Mouse (Mus musculus) intestine, embryonic 16.5 days (tissue): ENCODE data around the gene Tmem198. TPM values are rescaled to one million over a fixed set of nuclear protein-coding genes. Genes with fewer than 3 reads are reported as not detected.

ENCODE experiments used
- ATAC-seq: fragments of 200-750 bp; cut with Nextera tagmentation; 2 replicates; pipeline ENCODE4 v1.8.0; 2017; ENCODE audit warnings: moderate TSS enrichment, moderate library complexity
- H3K27ac ChIP-seq: fragments of 300-500 bp; sonication (generic); 2 replicates; pipeline ENCODE4 v1.5.1; 2014; ENCODE audit warnings: mild to moderate bottlenecking, low read length
- H3K27me3 ChIP-seq: fragments of 300-500 bp; sonication (generic); replicated peaks from 2 replicates; pipeline ENCODE4 v1.6.1; 2014; ENCODE audit warnings: low read length, control low read depth, mixed read lengths; ENCODE audit not compliant: control insufficient read depth, insufficient read depth
- H3K36me3 ChIP-seq: fragments of 300-500 bp; sonication (generic); 2 replicates; pipeline ENCODE4 v1.6.1; 2014; ENCODE audit warnings: low read length, control low read depth; ENCODE audit not compliant: control insufficient read depth, insufficient read depth
- H3K4me1 ChIP-seq: fragments of 300-500 bp; sonication (generic); 2 replicates; pipeline ENCODE4 v1.6.1; 2014; ENCODE audit warnings: low read length, control low read depth, mixed read lengths; ENCODE audit not compliant: control insufficient read depth, insufficient read depth
- H3K4me2 ChIP-seq: fragments of 300-500 bp; sonication (generic); 2 replicates; pipeline ENCODE4 v1.6.1; 2014; ENCODE audit warnings: low read depth, low read length, control low read depth
- H3K4me3 ChIP-seq: fragments of 300-500 bp; sonication (generic); 2 replicates; pipeline ENCODE4 v1.5.1; 2014; ENCODE audit warnings: mild to moderate bottlenecking, low read length
- H3K9ac ChIP-seq: fragments of 300-500 bp; sonication (generic); 2 replicates; pipeline ENCODE4 v1.6.1; 2014; ENCODE audit warnings: low read depth, low read length
- H3K9me3 ChIP-seq: fragments of 300-500 bp; sonication (generic); 2 replicates; pipeline ENCODE4 v1.6.1; 2016; ENCODE audit warnings: low read length, control low read depth; ENCODE audit not compliant: control insufficient read depth
- WGBS: fragments of 180-500 bp; shearing (Covaris S2); extraction: QIAGEN DNeasy Blood & Tissue Kit; methylation state at CpG from one replicate; pipeline ENCODE4 v1.1.7; 2014; 5-methylcytosine and 5-hydroxymethylcytosine counted together
- polyA plus RNA-seq: library from polyadenylated mRNA; unstranded; fragments of >200 nt; fragmentation: Nextera tagmentation; extraction: Ambion mirVana; gene quantifications from 2 replicates; pipeline ENCODE4 v1.2.1, GENCODE M21; 2015

The Tmem198 gene
- polyA plus RNA-seq, 1 experiment from 2014 or later = 1.5 TPM

- Histone ChIP-seq H3K4me1 (peaks cover 44% of the 10 kb centered on the region), H3K27me3 (peaks cover 60% of the 10 kb centered on the region), H3K36me3 (no peaks in the 10 kb centered on the region), H3K9me3 (no peaks in the 10 kb centered on the region), H3K4me3 (peak within 1 kb of the TSS; percentile 26), H3K27ac (no peak within 1 kb of the TSS), H3K4me2 (peak within 1 kb of the TSS; percentile 47), H3K9ac (peak within 1 kb of the TSS; percentile 54)
- ATAC-seq = no peak
- 2% methylated on average over 35 of the region's 35 CpGs for WGBS
Measured at GRCm38 (mm10) chr1:75450314-75451005, 28.9 kb upstream of the Tmem198 start, which contains the start of gene Asic4. Gene Asic4, plus strand, starts transcription at chr1:75450436.

GRCm38 (mm10) chr1:75451900-75452299 is 27.4 kb upstream of the Tmem198 start:
- Histone ChIP-seq H3K9ac (no peak overlapping the region), H3K27ac (no peak overlapping the region), H3K4me2 (no peak overlapping the region), H3K4me3 (no peak overlapping the region), H3K9me3 (no peaks in the 10 kb centered on the region), H3K36me3 (no peaks in the 10 kb centered on the region), H3K27me3 (peaks cover 59% of the 10 kb centered on the region), H3K4me1 (peaks cover 33% of the 10 kb centered on the region)
- no peak for ATAC-seq
- WGBS = 65% methylated on average over 5 of the region's 5 CpGs

- no peaks in the 10 kb centered on the region for H3K9me3 ChIP-seq
- 81% methylated on average over 3 of the region's 3 CpGs for WGBS
- H3K27ac ChIP-seq = no peak overlapping the region
- no peaks in the 10 kb centered on the region for H3K36me3 ChIP-seq
- no peak overlapping the region for H3K9ac ChIP-seq
- H3K27me3 ChIP-seq = peaks cover 38% of the 10 kb centered on the region
- H3K4me3 ChIP-seq = no peak overlapping the region
- ATAC-seq = no peak
- H3K4me1 ChIP-seq = peaks cover 25% of the 10 kb centered on the region
- no peak overlapping the region for H3K4me2 ChIP-seq
Measured at GRCm38 (mm10) chr1:75455433-75455832, 23.9 kb upstream of the Tmem198 start.

GRCm38 (mm10) chr1:75455948-75456347 is 23.4 kb upstream of the Tmem198 start:
- H3K27ac ChIP-seq = no peak overlapping the region
- no peak overlapping the region for H3K4me3 ChIP-seq
- peaks cover 19% of the 10 kb centered on the region for H3K4me1 ChIP-seq
- peaks cover 33% of the 10 kb centered on the region for H3K27me3 ChIP-seq
- H3K36me3 ChIP-seq = no peaks in the 10 kb centered on the region
- ATAC-seq = no peak
- 44% methylated on average over 5 of the region's 5 CpGs for WGBS
- H3K4me2 ChIP-seq = no peak overlapping the region
- no peaks in the 10 kb centered on the region for H3K9me3 ChIP-seq
- H3K9ac ChIP-seq = no peak overlapping the region

- WGBS = 20% methylated on average over 14 of the region's 14 CpGs
- no peak for ATAC-seq
- Histone ChIP-seq H3K36me3 (no peaks in the 10 kb centered on the region), H3K9me3 (no peaks in the 10 kb centered on the region), H3K4me2 (no peak overlapping the region), H3K4me1 (peaks cover 19% of the 10 kb centered on the region), H3K27ac (no peak overlapping the region), H3K9ac (no peak overlapping the region), H3K27me3 (peaks cover 25% of the 10 kb centered on the region), H3K4me3 (no peak overlapping the region)
Measured at GRCm38 (mm10) chr1:75456746-75457564, 22.4 kb upstream of the Tmem198 start.

- Histone ChIP-seq H3K9ac (no peak overlapping the region), H3K4me2 (peak overlapping the region; percentile 63; the same call in 1 of the 2 replicates), H3K9me3 (no peaks in the 10 kb centered on the region), H3K27ac (peak overlapping the region; percentile 70), H3K27me3 (peaks cover 18% of the 10 kb centered on the region), H3K4me1 (peaks cover 19% of the 10 kb centered on the region), H3K4me3 (no peak overlapping the region), H3K36me3 (no peaks in the 10 kb centered on the region)
- ATAC-seq = peak; percentile 35; the same call in 1 of the 2 replicates
- 6% methylated on average over 7 of the region's 10 CpGs for WGBS
Measured at GRCm38 (mm10) chr1:75457710-75458024, 21.7 kb upstream of the Tmem198 start.

- peak; percentile 70 for ATAC-seq
- peak overlapping the region; percentile 64 for H3K9ac ChIP-seq
- peak overlapping the region; percentile 63 for H3K4me2 ChIP-seq
- peak overlapping the region; percentile 70 for H3K27ac ChIP-seq
- H3K4me1 ChIP-seq = peaks cover 19% of the 10 kb centered on the region
- no peaks in the 10 kb centered on the region for H3K36me3 ChIP-seq
- H3K4me3 ChIP-seq = peak overlapping the region; percentile 42
- 4% methylated on average over 38 of the region's 42 CpGs for WGBS
- H3K27me3 ChIP-seq = peaks cover 15% of the 10 kb centered on the region; the same call in 1 of the 2 replicates
- no peaks in the 10 kb centered on the region for H3K9me3 ChIP-seq
Measured at GRCm38 (mm10) chr1:75458025-75458788, 21.1 kb upstream of the Tmem198 start.

GRCm38 (mm10) chr1:75458789-75459684 is 20.3 kb upstream of the Tmem198 start:
- Histone ChIP-seq H3K9me3 (no peaks in the 10 kb centered on the region), H3K4me3 (peak overlapping the region; percentile 42), H3K36me3 (no peaks in the 10 kb centered on the region), H3K9ac (peak overlapping the region; percentile 64), H3K27ac (peak overlapping the region; percentile 70), H3K4me1 (peaks cover 19% of the 10 kb centered on the region), H3K27me3 (peaks cover 15% of the 10 kb centered on the region; the same call in 1 of the 2 replicates), H3K4me2 (peak overlapping the region; percentile 63)
- ATAC-seq = peak; percentile 45
- WGBS = 9% methylated on average over 23 of the region's 23 CpGs
